Mouse (Mus musculus): Measurements from ENCODE around the gene Camk2b.

Camk2b gene

GRCm38 (mm10) chr11:6050066-6050560 is 16.0 kb downstream of the Camk2b start:
- no peak for DNase-seq (ENCODE audit: low spot score in 2 of 2)

- DNase-seq (ENCODE audit: low spot score in 2 of 2): no peak
Observed at GRCm38 (mm10) chr11:6048208-6048607, 18.0 kb downstream of the Camk2b start.

GRCm38 (mm10) chr11:6038929-6039328 is 27.2 kb downstream of the Camk2b start:
- DNase-seq (ENCODE audit: low spot score in 2 of 2): no peak

- DNase-seq (ENCODE audit: low spot score in 2 of 2): no peak
Observed at GRCm38 (mm10) chr11:6037686-6038085, 28.5 kb downstream of the Camk2b start.

- DNase-seq (ENCODE audit: low spot score in 2 of 2): no peak
Observed at GRCm38 (mm10) chr11:6037198-6037597, 29.0 kb downstream of the Camk2b start.

GRCm38 (mm10) chr11:6036477-6036876 is 29.7 kb downstream of the Camk2b start:
- DNase-seq (ENCODE audit: low spot score in 2 of 2): no peak

GRCm38 (mm10) chr11:6035521-6035920 is 30.6 kb downstream of the Camk2b start:
- DNase-seq (ENCODE audit: low spot score in 2 of 2): no peak

- DNase-seq (ENCODE audit: low spot score in 2 of 2): no peak
Observed at GRCm38 (mm10) chr11:6034740-6035139, 31.4 kb downstream of the Camk2b start.

- DNase-seq (ENCODE audit: low spot score in 2 of 2): no peak
Observed at GRCm38 (mm10) chr11:6033801-6034200, 32.4 kb downstream of the Camk2b start.

- no peak for DNase-seq (ENCODE audit: low spot score in 2 of 2)
Observed at GRCm38 (mm10) chr11:6033147-6033546, 33.0 kb downstream of the Camk2b start.

GRCm38 (mm10) chr11:6030650-6031049 is 35.5 kb downstream of the Camk2b start:
- peak; percentile 66 to 67 for DNase-seq (ENCODE audit: low spot score in 2 of 2)

GRCm38 (mm10) chr11:6029790-6030189 is 36.4 kb downstream of the Camk2b start:
- DNase-seq (ENCODE audit: low spot score in 2 of 2): no peak

- no peak for DNase-seq (ENCODE audit: low spot score in 2 of 2)
Observed at GRCm38 (mm10) chr11:6028911-6029310, 37.3 kb downstream of the Camk2b start.

- DNase-seq (ENCODE audit: low spot score in 2 of 2): no peak
Observed at GRCm38 (mm10) chr11:6026361-6026760, 39.8 kb downstream of the Camk2b start.

GRCm38 (mm10) chr11:6024923-6025652 is 41.1 kb downstream of the Camk2b start:
- no peak for DNase-seq (ENCODE audit: low spot score in 2 of 2)

GRCm38 (mm10) chr11:6020897-6021839 is 45.0 kb downstream of the Camk2b start:
- DNase-seq (ENCODE audit: low spot score in 2 of 2): no peak

- DNase-seq (ENCODE audit: low spot score in 2 of 2): no peak
Observed at GRCm38 (mm10) chr11:6020360-6020759, 45.8 kb downstream of the Camk2b start.

GRCm38 (mm10) chr11:6018218-6019010 is 47.7 kb downstream of the Camk2b start:
- DNase-seq (ENCODE audit: low spot score in 2 of 2): no peak

GRCm38 (mm10) chr11:6017484-6018140 is 48.5 kb downstream of the Camk2b start:
- no peak for DNase-seq (ENCODE audit: low spot score in 2 of 2)

- no peak for DNase-seq (ENCODE audit: low spot score in 2 of 2)
Observed at GRCm38 (mm10) chr11:6016797-6017395, 49.3 kb downstream of the Camk2b start.

GRCm38 (mm10) chr11:6016368-6016767 is 49.8 kb downstream of the Camk2b start:
- DNase-seq (ENCODE audit: low spot score in 2 of 2): no peak
